Mouse (Mus musculus): ENCODE measurements around the gene Usp16.

DNA sequence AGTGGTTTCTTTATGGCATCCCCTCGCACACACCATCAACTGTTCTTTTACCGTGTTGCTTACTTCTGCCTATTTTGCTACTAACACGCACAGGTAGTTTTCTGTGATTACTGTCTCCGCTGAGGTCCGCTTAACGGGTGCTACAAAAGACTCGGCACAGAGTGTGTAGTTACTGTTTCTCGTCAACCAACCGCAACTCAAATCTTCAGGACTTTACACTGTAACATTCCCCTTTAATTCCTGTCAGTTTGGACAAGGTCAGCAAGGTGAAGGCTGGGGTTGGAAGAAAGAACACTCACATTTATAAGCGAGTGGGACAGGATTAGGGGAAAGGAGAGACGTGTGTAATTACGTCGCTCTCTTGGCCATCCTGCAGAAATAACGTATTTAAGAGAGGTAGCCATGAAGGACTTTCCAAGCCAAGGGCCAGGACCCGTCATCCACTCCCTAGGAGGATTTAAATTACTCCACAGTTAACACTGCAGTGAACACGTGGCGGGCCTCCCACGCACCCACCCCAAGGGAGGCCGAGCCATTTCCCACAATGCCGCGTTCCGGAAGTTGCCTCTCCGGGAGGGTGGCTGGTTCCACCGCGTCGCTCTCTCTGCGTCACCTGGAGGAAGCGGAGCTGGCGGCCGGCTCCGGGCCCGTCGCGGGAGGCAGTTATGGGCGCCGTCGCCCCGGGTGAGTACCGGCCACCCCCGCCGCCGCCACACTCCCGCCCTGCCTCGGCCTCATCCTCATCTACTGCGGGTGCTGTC, at the start of gene Usp16:
- TF ChIP-seq POLR2A (IDR thresholded peaks at IDR 0.05; ENCODE audit: extremely low read depth, insufficient read depth, low read length): no peak; the same call in 1 of the 2 replicates
- no peak for TF ChIP-seq CTCF (IDR thresholded peaks at IDR 0.05; ENCODE audit: extremely low read depth, insufficient read depth, low read length)
